Mouse (Mus musculus): ENCODE results near the gene Prpf40b. TPM values are rescaled to one million over a fixed set of nuclear protein-coding genes. Genes with fewer than 3 reads are reported as not detected.
"Not testable (repeated sequence)": the region's sequence is repeated elsewhere in the genome, so short reads cannot be mapped to it uniquely, and the experiment has no call there.

The Prpf40b gene
- 10 to 100 TPM; 20.2 to 20.7 TPM for total RNA-seq (2021)

- peak; percentile 92 for DNase-seq (ENCODE audit: low spot score)
- intact Hi-C loops (cut with DNase I) = no loop called here
These were observed at the start of gene Prpf40b for GRCm38 (mm10) chr15:99294813-99295374. TSS of gene Prpf40b (plus strand) at chr15:99295087.

GRCm38 (mm10) chr15:99246736-99247135, 48.2 kb upstream of the Prpf40b start:
- intact Hi-C loops (cut with DNase I); DNase-seq (ENCODE audit: low spot score): not testable (repeated sequence)

GRCm38 (mm10) chr15:99248972-99249371, 45.9 kb upstream of the Prpf40b start:
- intact Hi-C loops (cut with DNase I) = no loop called here
- DNase-seq (ENCODE audit: low spot score) = no peak

GRCm38 (mm10) chr15:99249938-99250337, 44.9 kb upstream of the Prpf40b start:
- DNase-seq (ENCODE audit: low spot score) = no peak
- intact Hi-C loops (cut with DNase I) = no loop called here

GRCm38 (mm10) chr15:99251111-99251510, 43.8 kb upstream of the Prpf40b start:
- DNase-seq (ENCODE audit: low spot score); intact Hi-C loops (cut with DNase I): not testable (repeated sequence)

- DNase-seq (ENCODE audit: low spot score) = peak; percentile 98
- intact Hi-C loops (cut with DNase I) = no loop called here
These were observed 43.1 kb upstream of the Prpf40b start, which contains the start of gene Mcrs1 for GRCm38 (mm10) chr15:99251626-99252380. TSS of gene Mcrs1 (minus strand) at chr15:99251961.

- intact Hi-C loops (cut with DNase I) = no loop called here
- no peak for DNase-seq (ENCODE audit: low spot score)
These were observed 42.3 kb upstream of the Prpf40b start for GRCm38 (mm10) chr15:99252381-99253174.

- intact Hi-C loops (cut with DNase I); DNase-seq (ENCODE audit: low spot score): not testable (repeated sequence)
These were observed 41.8 kb upstream of the Prpf40b start for GRCm38 (mm10) chr15:99253175-99253479.

- intact Hi-C loops (cut with DNase I) = no loop called here
- DNase-seq (ENCODE audit: low spot score) = no peak
These were observed 41.1 kb upstream of the Prpf40b start for GRCm38 (mm10) chr15:99253772-99254171.

GRCm38 (mm10) chr15:99254477-99255005, 40.3 kb upstream of the Prpf40b start:
- intact Hi-C loops (cut with DNase I) = no loop called here
- DNase-seq (ENCODE audit: low spot score) = no peak

GRCm38 (mm10) chr15:99255241-99255749, 39.6 kb upstream of the Prpf40b start:
- intact Hi-C loops (cut with DNase I) = no loop called here
- no peak for DNase-seq (ENCODE audit: low spot score)

GRCm38 (mm10) chr15:99259167-99259729, 35.6 kb upstream of the Prpf40b start:
- no peak for DNase-seq (ENCODE audit: low spot score)
- intact Hi-C loops (cut with DNase I) = no loop called here

- DNase-seq (ENCODE audit: low spot score) = peak; percentile 34
- intact Hi-C loops (cut with DNase I) = no loop called here
These were observed 35.1 kb upstream of the Prpf40b start for GRCm38 (mm10) chr15:99259730-99260252.

- intact Hi-C loops (cut with DNase I) = no loop called here
- DNase-seq (ENCODE audit: low spot score) = no peak
These were observed 32.2 kb upstream of the Prpf40b start for GRCm38 (mm10) chr15:99262702-99263101.

GRCm38 (mm10) chr15:99264363-99264762, 30.5 kb upstream of the Prpf40b start:
- intact Hi-C loops (cut with DNase I) = loop anchor here (2.0 kb wide), 1 partner anchor 24 kb away; no protein-coding TSS in a partner anchor
- no peak for DNase-seq (ENCODE audit: low spot score)

- intact Hi-C loops (cut with DNase I) = loop anchor here (1.0 to 5.0 kb wide), 4 partner anchors 25 to 213 kb away; no protein-coding TSS in a partner anchor
- no peak for DNase-seq (ENCODE audit: low spot score)
These were observed 29.2 kb upstream of the Prpf40b start for GRCm38 (mm10) chr15:99265679-99266078.

- no peak for DNase-seq (ENCODE audit: low spot score)
- intact Hi-C loops (cut with DNase I) = no loop called here
These were observed 18.8 kb upstream of the Prpf40b start for GRCm38 (mm10) chr15:99276095-99276494.

- DNase-seq (ENCODE audit: low spot score) = no peak
- intact Hi-C loops (cut with DNase I) = no loop called here
These were observed 16.6 kb upstream of the Prpf40b start for GRCm38 (mm10) chr15:99278271-99278670.

- intact Hi-C loops (cut with DNase I) = no loop called here
These were observed 11.4 kb upstream of the Prpf40b start for GRCm38 (mm10) chr15:99283456-99283855.

More at GRCm38 (mm10) chr15:99283456-99283855, 11.4 kb upstream of the Prpf40b start:
- DNase-seq (ENCODE audit: low spot score) = no peak

Data from heart, postnatal 25 days (tissue).